In the genomic region with DNA sequence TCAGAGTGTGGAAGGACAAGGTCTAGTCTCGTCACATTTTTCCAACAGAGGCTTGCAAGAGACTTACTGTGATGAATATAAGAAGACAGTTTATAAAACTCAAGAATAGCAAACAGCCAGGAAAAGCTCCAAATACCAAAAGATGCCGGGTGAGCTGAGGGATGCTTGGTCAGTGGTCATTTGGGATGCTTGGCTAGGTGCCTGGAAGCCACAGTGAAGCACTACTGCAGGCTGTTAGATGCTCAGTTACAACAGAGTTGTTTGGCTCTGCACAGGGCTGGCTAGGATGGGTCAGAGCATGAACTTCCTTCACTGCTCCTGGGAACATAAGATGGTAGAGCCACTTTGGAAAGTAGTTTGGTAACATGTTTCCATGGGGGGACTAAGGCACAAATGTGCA, we compare ENCODE assay signal across 23 mouse cellular contexts.
A peak's percentile ranks its signal among the peaks of the same experiment; 100 is the strongest.
DNase-seq lines count a peak whose midpoint lies in the region; ATAC-seq and TF ChIP-seq lines count a peak whose summit lies in the region.
"Had no signal": no experiment of that assay in that cellular context is flagged by ENCODE, and none has a peak within 500 bp of the region (broad histone marks: within the 10 kb centered on the region; RNA-seq: fewer than 3 reads in every experiment).

No protein-coding gene starts in this region.

- TF ChIP-seq CTCF in midbrain, postnatal 0 days (IDR thresholded peaks at IDR 0.05) = no peak

- WGBS in midbrain, postnatal 0 days = 74% methylated on average over 2 of the region's 2 CpGs
- WGBS in midbrain, embryonic 14.5 days = 85% methylated on average over 2 of the region's 2 CpGs

- H3K4me2 ChIP-seq in midbrain, postnatal 0 days (ENCODE audit: low read depth, low read length, poor library complexity, severe bottlenecking) = no peak overlapping the region
- H3K4me2 ChIP-seq in midbrain, embryonic 14.5 days (ENCODE audit: low read length) = no peak overlapping the region
- H3K4me2 ChIP-seq: embryonic facial prominence, embryonic 12.5 days; embryonic facial prominence, embryonic 15.5 days; heart, embryonic 11.5 days; hindbrain, embryonic 12.5 days; hindbrain, embryonic 15.5 days had no signal

- H3K9me3 ChIP-seq in midbrain, postnatal 0 days (ENCODE audit: low read length) = no peaks in the 10 kb centered on the region
- H3K9me3 ChIP-seq in midbrain, embryonic 14.5 days (ENCODE audit: control insufficient read depth, low read length) = no peaks in the 10 kb centered on the region
- H3K9me3 ChIP-seq: embryonic facial prominence, embryonic 12.5 days; embryonic facial prominence, embryonic 15.5 days; hindbrain, embryonic 12.5 days; hindbrain, embryonic 15.5 days had no signal

- H3K9ac ChIP-seq in midbrain, postnatal 0 days (replicated peaks; ENCODE audit: low read length, poor library complexity, severe bottlenecking) = no peak overlapping the region
- no peak overlapping the region for H3K9ac ChIP-seq in midbrain, embryonic 14.5 days (replicated peaks; ENCODE audit: low read length)
- H3K9ac ChIP-seq: embryonic facial prominence, embryonic 12.5 days; embryonic facial prominence, embryonic 15.5 days; forebrain, postnatal 0 days; hindbrain, embryonic 12.5 days; hindbrain, embryonic 15.5 days had no signal

- ATAC-seq in midbrain, postnatal 0 days (ENCODE audit: low FRiP score) = no peak
- ATAC-seq in midbrain, embryonic 14.5 days (ENCODE audit: low FRiP score, low TSS enrichment) = no peak
- ATAC-seq: CD4-positive, CD25-positive, alpha-beta regulatory T cell, adult 4 months; forebrain, embryonic 14.5 days; forebrain, postnatal 0 days; intestine, postnatal 0 days; Patski had no signal

- no peak overlapping the region for H3K27ac ChIP-seq in midbrain, postnatal 0 days (ENCODE audit: low read depth, low read length)
- H3K27ac ChIP-seq in midbrain, embryonic 14.5 days (replicated peaks; ENCODE audit: low read depth, low read length) = no peak overlapping the region
- H3K27ac ChIP-seq: embryonic facial prominence, embryonic 12.5 days; embryonic facial prominence, embryonic 15.5 days; gastrocnemius, adult 2 months; hindbrain, embryonic 12.5 days; hindbrain, embryonic 15.5 days had no signal

- DNase-seq in cerebellum, postnatal 10 days = peak; percentile 58 to 69
- DNase-seq in cerebellum, adult 11-12 months = no peak
- peak; percentile 29 to 46 for DNase-seq in cerebellum, postnatal 36 days
- DNase-seq in cerebellum, postnatal 4 days (ENCODE audit: low spot score in 2 of 2) = no peak
- peak; percentile 17 for DNase-seq in midbrain, postnatal 0 days (ENCODE audit: low spot score)
- no peak for DNase-seq in midbrain, embryonic 14.5 days
- peak; percentile 35 for DNase-seq in brain, adult 2 months (ENCODE audit: low read depth, low spot score)
- no peak for DNase-seq in testis, postnatal 10 days (ENCODE audit: low spot score)
- DNase-seq: adrenal gland, postnatal 10 days; adrenal gland, postnatal 36 days; forebrain, postnatal 0 days; gastrocnemius, adult 2 months; gastrocnemius, postnatal 14 days; heart, adult 11 months had no signal

- H3K4me3 ChIP-seq in midbrain, postnatal 0 days (ENCODE audit: low read depth, low read length) = no peak overlapping the region
- H3K4me3 ChIP-seq in midbrain, embryonic 14.5 days (replicated peaks; ENCODE audit: low read depth, low read length) = no peak overlapping the region
- H3K4me3 ChIP-seq: embryonic facial prominence, embryonic 12.5 days; embryonic facial prominence, embryonic 15.5 days; gastrocnemius, adult 2 months; hindbrain, embryonic 12.5 days; hindbrain, embryonic 15.5 days had no signal

- no peaks in the 10 kb centered on the region for H3K27me3 ChIP-seq in midbrain, postnatal 0 days (ENCODE audit: insufficient read depth, low read length)
- no peaks in the 10 kb centered on the region for H3K27me3 ChIP-seq in midbrain, embryonic 14.5 days (ENCODE audit: control insufficient read depth, insufficient read depth, low read length)
- H3K27me3 ChIP-seq: embryonic facial prominence, embryonic 12.5 days; embryonic facial prominence, embryonic 15.5 days; hindbrain, embryonic 12.5 days; hindbrain, embryonic 15.5 days; Patski had no signal

- no peaks in the 10 kb centered on the region for H3K4me1 ChIP-seq in midbrain, postnatal 0 days (ENCODE audit: insufficient read depth, low read length)
- no peaks in the 10 kb centered on the region for H3K4me1 ChIP-seq in midbrain, embryonic 14.5 days (ENCODE audit: control insufficient read depth, insufficient read depth, low read length)
- H3K4me1 ChIP-seq: embryonic facial prominence, embryonic 12.5 days; embryonic facial prominence, embryonic 15.5 days; hindbrain, embryonic 15.5 days had no signal

- H3K36me3 ChIP-seq in midbrain, postnatal 0 days (ENCODE audit: insufficient read depth, low read length) = no peaks in the 10 kb centered on the region
- no peaks in the 10 kb centered on the region for H3K36me3 ChIP-seq in midbrain, embryonic 14.5 days (ENCODE audit: control insufficient read depth, insufficient read depth, low read length)
- H3K36me3 ChIP-seq: embryonic facial prominence, embryonic 12.5 days; embryonic facial prominence, embryonic 15.5 days; hindbrain, embryonic 12.5 days; hindbrain, embryonic 15.5 days had no signal

Comparison
In these comparisons a context has a peak if more than half of its experiments do, and no peak if none do; other contexts are left out.
1. DNase-seq: peak in cerebellum, postnatal 10 days (2 of 2), cerebellum, postnatal 36 days (2 of 2), midbrain, postnatal 0 days (single experiment) and brain, adult 2 months (single experiment); none in cerebellum, adult 11-12 months (single experiment), cerebellum, postnatal 4 days (0 of 2), midbrain, embryonic 14.5 days (single experiment) and testis, postnatal 10 days (single experiment).